Mouse (Mus musculus) liver, postnatal 0 days (tissue): Measurements from ENCODE around the gene Rec114. TPM values are rescaled to one million over a fixed set of nuclear protein-coding genes. Genes with fewer than 3 reads are reported as not detected.

Experiments
- ATAC-seq: fragments of 200-750 bp; cut with Nextera tagmentation; 2 replicates; pipeline ENCODE4 v1.8.0; 2017; ENCODE audit warnings: mild to moderate bottlenecking, moderate library complexity
- DNase-seq: peaks from one replicate; pipeline ENCODE4 v3.0.0-alpha.2; 2016
- H3K27ac ChIP-seq: fragments of 300-500 bp; sonication (generic); 2 replicates; pipeline ENCODE4 v1.5.1; 2014; ENCODE audit warnings: antibody characterized with exemption, moderate library complexity, mild to moderate bottlenecking, low read depth
- H3K27me3 ChIP-seq: fragments of 300-500 bp; sonication (generic); 2 replicates; pipeline ENCODE4 v1.6.1; 2014; ENCODE audit warnings: low read length, control low read depth, mixed read lengths; ENCODE audit not compliant: insufficient read depth
- H3K36me3 ChIP-seq: fragments of 300-500 bp; sonication (generic); replicated peaks from 2 replicates; pipeline ENCODE4 v1.6.1; 2014; ENCODE audit warnings: mild to moderate bottlenecking, control low read depth, low read length, moderate library complexity, mixed read lengths; ENCODE audit not compliant: insufficient read depth
- H3K4me1 ChIP-seq: fragments of 300-500 bp; sonication (generic); 2 replicates; pipeline ENCODE4 v1.6.1; 2014; ENCODE audit warnings: antibody characterized with exemption, mild to moderate bottlenecking, control low read depth; ENCODE audit not compliant: insufficient read depth
- H3K4me2 ChIP-seq: fragments of 300-500 bp; sonication (generic); 2 replicates; pipeline ENCODE4 v1.6.1; 2014; ENCODE audit warnings: low read depth, mild to moderate bottlenecking, low read length, moderate library complexity, mixed read lengths
- H3K4me3 ChIP-seq: fragments of 300-500 bp; sonication (generic); 2 replicates; pipeline ENCODE4 v1.5.1; 2014; ENCODE audit warnings: low read depth, low read length
- H3K9ac ChIP-seq: fragments of 300-500 bp; sonication (generic); replicated peaks from 2 replicates; pipeline ENCODE4 v1.6.1; 2014; ENCODE audit warnings: mild to moderate bottlenecking, moderate library complexity
- H3K9me3 ChIP-seq: fragments of 300-500 bp; sonication (generic); 2 replicates; pipeline ENCODE4 v1.6.1; 2016; ENCODE audit warnings: mild to moderate bottlenecking, control low read depth, low read length, mixed read lengths
- CTCF ChIP-seq: sonication (generic); IDR thresholded peaks from 2 replicates; pipeline ENCODE4 v1.5.1; 2016; ENCODE audit warnings: antibody characterized with exemption, low read depth
- EP300 ChIP-seq: IDR thresholded peaks from 2 replicates; pipeline ENCODE4 v1.6.1; 2016; ENCODE audit warnings: antibody characterized with exemption, low read depth, mild to moderate bottlenecking
- WGBS: fragments of 180-500 bp; shearing (Covaris S2); extraction: QIAGEN DNeasy Blood & Tissue Kit; methylation state at CpG from one replicate; pipeline ENCODE4 v1.1.7; 2014; ENCODE audit not compliant: insufficient replicate concordance; 5-methylcytosine and 5-hydroxymethylcytosine counted together
- polyA plus RNA-seq: library from polyadenylated mRNA; unstranded; fragments of >200 nt; fragmentation: Nextera tagmentation; extraction: Ambion mirVana; gene quantifications from 2 replicates; pipeline ENCODE4 v1.2.1, GENCODE M21; 2015

Gene Rec114
- polyA plus RNA-seq, 1 experiment from 2014 or later = 35.1 TPM

DNA sequence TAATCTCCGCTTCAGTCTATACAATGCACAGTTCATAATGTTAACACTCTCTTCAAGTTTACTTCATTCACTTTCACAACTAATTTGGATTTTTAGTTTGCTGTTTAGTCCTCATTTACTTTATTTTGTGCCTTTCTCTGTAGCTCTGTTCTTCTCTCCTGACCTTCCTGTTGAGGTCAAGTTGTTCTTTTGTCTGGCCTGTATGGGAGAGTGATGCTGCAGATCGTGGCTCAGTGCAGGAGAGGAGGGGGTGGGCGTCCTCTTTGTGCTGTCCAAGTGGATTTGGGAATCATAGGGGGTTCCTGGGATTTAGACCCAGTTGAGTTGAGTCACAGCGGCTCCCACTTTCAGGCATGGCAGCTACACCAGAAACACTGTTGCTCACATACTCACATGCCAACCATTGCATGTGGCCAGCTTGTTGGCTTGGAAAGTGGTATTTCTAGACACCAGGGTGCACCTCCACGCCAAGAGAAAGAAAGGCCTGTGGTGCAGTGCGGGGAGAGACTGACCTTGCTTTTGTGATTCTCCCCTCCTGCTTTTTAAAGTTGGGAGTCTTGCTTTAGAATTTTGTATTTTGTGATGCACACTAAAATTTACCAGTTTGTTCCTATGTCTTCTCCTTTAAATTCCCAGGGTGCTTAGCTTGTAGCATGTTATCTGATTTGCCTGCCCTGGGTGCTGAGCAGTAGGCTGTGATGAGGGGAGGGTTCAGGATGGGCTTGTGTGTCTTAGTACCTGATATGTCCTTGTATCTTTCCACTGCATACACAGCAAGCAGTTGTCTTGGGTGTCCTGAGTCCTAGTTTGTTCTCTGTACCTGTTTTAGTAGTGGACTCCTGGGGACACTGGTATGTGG lies 95.1 kb downstream of the Rec114 start:
- Histone ChIP-seq H3K27me3 (no peaks in the 10 kb centered on the region), H3K27ac (0 out of 2 replicates have a peak overlapping the region, but pooled peaks have one; percentile 8), H3K36me3 (peaks cover 46% of the 10 kb centered on the region), H3K4me3 (no peak overlapping the region), H3K4me1 (no peaks in the 10 kb centered on the region), H3K9me3 (no peaks in the 10 kb centered on the region), H3K4me2 (no peak overlapping the region), H3K9ac (no peak overlapping the region)
- no peak for TF ChIP-seq CTCF
- ATAC-seq (no peak), DNase-seq (no peak)
- 84% methylated on average over 6 of the region's 6 CpGs for WGBS

DNA sequence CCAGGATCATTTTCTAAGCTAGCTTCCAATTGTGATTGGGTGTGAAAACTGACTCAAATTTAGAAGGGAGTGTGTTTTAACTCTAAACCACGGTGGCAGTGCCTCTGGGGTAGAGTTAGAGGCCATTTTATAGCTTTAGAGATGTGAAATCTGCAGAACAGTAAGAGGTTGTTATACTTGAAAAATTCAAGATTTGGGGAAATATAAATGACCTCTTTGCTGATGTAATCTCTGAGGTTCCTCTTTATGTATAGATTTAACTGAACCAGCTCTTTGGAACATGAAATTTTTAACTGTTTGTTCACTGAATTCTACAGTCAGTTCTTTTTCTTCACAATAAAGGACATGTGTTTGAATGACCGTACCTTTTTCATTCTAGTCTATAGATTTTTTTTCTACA lies 113.3 kb downstream of the Rec114 start:
- no peaks in the 10 kb centered on the region for H3K9me3 ChIP-seq
- H3K4me2 ChIP-seq = no peak overlapping the region
- no peak for DNase-seq
- H3K36me3 ChIP-seq = peaks cover 26% of the 10 kb centered on the region
- 75% methylated on average over 2 of the region's 2 CpGs for WGBS
- no peaks in the 10 kb centered on the region for H3K27me3 ChIP-seq
- H3K9ac ChIP-seq = no peak overlapping the region
- no peak for ATAC-seq
- no peak overlapping the region for H3K4me3 ChIP-seq
- H3K4me1 ChIP-seq = peaks cover 3% of the 10 kb centered on the region
- no peak for TF ChIP-seq EP300
- TF ChIP-seq CTCF = no peak
- H3K27ac ChIP-seq = no peak overlapping the region

DNA sequence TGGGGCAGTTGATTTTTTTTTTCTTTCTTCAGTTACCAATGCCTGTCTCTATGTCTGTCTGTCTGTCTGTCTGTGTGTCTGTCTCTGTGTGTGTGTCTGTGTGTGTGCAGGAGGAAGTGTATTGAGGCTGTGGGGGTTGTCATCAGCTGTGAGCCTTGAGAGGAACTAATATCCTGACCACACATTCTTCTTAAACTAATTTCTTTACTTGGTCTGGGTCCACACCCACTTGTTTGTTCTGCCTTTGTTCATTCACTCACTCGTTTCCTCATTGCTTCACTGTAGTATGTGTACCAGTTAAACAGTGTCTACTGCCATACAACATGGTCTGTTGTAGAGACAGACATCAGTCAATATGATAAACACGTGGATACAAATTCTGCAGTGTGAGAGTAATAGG lies 116.6 kb downstream of the Rec114 start:
- ATAC-seq = peak; percentile 47

DNA sequence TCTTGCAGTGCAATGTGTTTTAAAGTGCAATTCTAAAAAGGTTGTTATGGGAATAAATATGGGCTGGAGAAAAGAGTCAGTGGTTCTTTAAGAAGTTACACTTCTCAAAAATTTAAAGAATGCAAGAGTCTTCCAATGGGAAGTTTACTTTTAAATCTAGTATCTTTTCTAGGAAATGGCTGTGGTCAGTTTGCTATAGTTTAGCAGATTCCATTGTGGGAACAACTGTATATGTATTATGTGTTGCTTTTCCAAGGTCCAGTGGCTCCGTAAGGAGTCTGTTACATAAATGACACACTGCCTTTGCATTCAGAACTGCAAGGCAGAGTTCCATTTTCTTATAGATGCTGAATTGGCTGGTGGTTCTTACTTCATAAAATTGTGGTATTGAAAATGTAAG lies 120.8 kb downstream of the Rec114 start:
- no peak overlapping the region for H3K4me3 ChIP-seq
- H3K36me3 ChIP-seq = peaks cover 6% of the 10 kb centered on the region
- WGBS = 90% methylated on average over 1 of the region's 1 CpGs
- no peak for ATAC-seq
- H3K4me1 ChIP-seq = peaks cover 7% of the 10 kb centered on the region
- no peak overlapping the region for H3K27ac ChIP-seq
- TF ChIP-seq CTCF (no peak), EP300 (no peak)
- H3K9ac ChIP-seq = no peak overlapping the region
- no peaks in the 10 kb centered on the region for H3K9me3 ChIP-seq
- DNase-seq = no peak
- no peak overlapping the region for H3K4me2 ChIP-seq
- H3K27me3 ChIP-seq = no peaks in the 10 kb centered on the region

More for the DNA sequence above, 116.6 kb downstream of the Rec114 start:
- no peak overlapping the region for H3K27ac ChIP-seq
- TF ChIP-seq CTCF = no peak
- no peak for TF ChIP-seq EP300
- H3K4me2 ChIP-seq = no peak overlapping the region
- H3K36me3 ChIP-seq = peaks cover 25% of the 10 kb centered on the region
- no peaks in the 10 kb centered on the region for H3K9me3 ChIP-seq
- no peak for DNase-seq
- no peak overlapping the region for H3K9ac ChIP-seq
- H3K4me3 ChIP-seq = no peak overlapping the region
- H3K27me3 ChIP-seq = no peaks in the 10 kb centered on the region
- H3K4me1 ChIP-seq = peaks cover 3% of the 10 kb centered on the region
- WGBS = 35% methylated on average over 2 of the region's 2 CpGs

- H3K27ac ChIP-seq = no peak overlapping the region
- no peak overlapping the region for H3K9ac ChIP-seq
- TF ChIP-seq EP300 = no peak
- TF ChIP-seq CTCF = peak; percentile 45
- no peaks in the 10 kb centered on the region for H3K36me3 ChIP-seq
- H3K4me2 ChIP-seq = no peak overlapping the region
- no peak overlapping the region for H3K4me3 ChIP-seq
- no peaks in the 10 kb centered on the region for H3K9me3 ChIP-seq
- no peaks in the 10 kb centered on the region for H3K27me3 ChIP-seq
- 70% methylated on average over 3 of the region's 3 CpGs for WGBS
- no peak for DNase-seq
- ATAC-seq = no peak
- H3K4me1 ChIP-seq = peaks cover 8% of the 10 kb centered on the region
These were observed 128.5 kb downstream of the Rec114 start for GRCm38 (mm10) chr9:58615064-58615938.

DNA sequence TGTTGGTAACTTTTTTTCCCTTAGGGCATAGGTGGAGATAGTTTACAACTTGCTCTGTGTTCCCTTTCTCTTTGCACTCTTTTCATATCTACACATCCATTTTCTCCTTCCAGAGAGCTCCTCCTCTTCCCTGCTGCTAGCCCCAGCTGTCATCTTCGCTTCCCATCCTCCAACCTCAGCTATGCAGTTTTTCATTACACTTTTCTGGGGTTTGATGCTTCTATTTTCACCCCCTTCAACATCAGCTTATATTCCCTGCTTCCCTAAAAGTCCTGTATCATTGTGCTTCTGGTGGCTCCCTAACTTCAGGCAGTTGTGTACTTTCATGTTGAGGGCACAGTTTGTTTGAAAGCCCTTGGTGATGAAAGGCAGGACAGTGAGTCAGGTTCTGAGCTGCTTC lies 130.0 kb downstream of the Rec114 start:
- no peak for ATAC-seq
- no peak overlapping the region for H3K27ac ChIP-seq

More for the DNA sequence above, 130.0 kb downstream of the Rec114 start:
- no peak overlapping the region for H3K4me2 ChIP-seq
- no peak overlapping the region for H3K9ac ChIP-seq
- no peaks in the 10 kb centered on the region for H3K9me3 ChIP-seq
- TF ChIP-seq CTCF (no peak), EP300 (no peak)
- H3K4me3 ChIP-seq = no peak overlapping the region
- WGBS = 81% methylated on average over 1 of the region's 1 CpGs
- H3K36me3 ChIP-seq = no peaks in the 10 kb centered on the region
- no peak for DNase-seq
- H3K4me1 ChIP-seq = peaks cover 7% of the 10 kb centered on the region
- no peaks in the 10 kb centered on the region for H3K27me3 ChIP-seq

Other genes with a start within 250 kb of the Rec114 start
- 1.4 and 1.5 TPM in 2 replicates for gene Cd276, start 188.5 kb downstream of the Rec114 start, polyA plus RNA-seq
- gene Nptn, start 161.7 kb downstream of the Rec114 start, polyA plus RNA-seq = 66.3 and 73.8 TPM in 2 replicates
- not detected in 2 replicates for gene Hcn4, start 79.4 kb upstream of the Rec114 start, polyA plus RNA-seq